Mouse (Mus musculus) erythroid progenitor cell, adult 5-6 weeks (primary cell): ENCODE measurements around the gene Unc5b. TPM values are rescaled to one million over a fixed set of nuclear protein-coding genes. Genes with fewer than 3 reads are reported as not detected.

Experiments used
- ATAC-seq: replicated peaks from 2 replicates; pipeline ENCODE4 v1.8.0; 2016; ENCODE audit warnings: moderate number of reproducible peaks, mild to moderate bottlenecking, moderate TSS enrichment, inconsistent platforms; ENCODE audit not compliant: poor library complexity, low FRiP score, severe bottlenecking
- total RNA-seq, 2 experiments: library from RNA; stranded (forward) in 1 of 2; stranded (reverse) in 1 of 2; fragments of 150-400 nt in 1 of 2; fragments of 186-747, 209-891 nt in 1 of 2; gene quantifications; 2 replicates each; pipeline versions ENCODE4 v1.2.3 to v1.2.4; 2015 to 2017; ENCODE audit warnings: low replicate concordance in 2 of 2

The Unc5b gene
- total RNA-seq, 2 experiments from 2014 or later, result not detected

DNA sequence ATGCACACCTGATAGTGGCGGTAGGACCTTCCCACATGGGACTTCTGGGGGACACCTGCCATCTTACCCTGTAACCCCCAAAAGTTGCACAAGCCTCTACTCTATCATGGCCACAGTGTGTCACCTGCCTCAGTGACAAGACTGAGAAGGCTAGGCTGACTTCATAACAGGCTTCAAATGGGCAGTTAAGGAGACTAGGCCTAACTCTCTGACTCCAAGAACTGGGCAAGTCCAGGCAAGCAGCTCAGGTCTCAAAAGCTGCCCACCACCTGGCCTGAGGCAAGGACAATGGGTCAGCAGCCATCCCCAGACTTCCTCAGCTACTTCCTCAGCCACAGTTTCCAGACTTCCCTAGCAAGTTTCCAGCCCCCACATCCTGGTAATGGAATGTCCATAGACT, 95.6 kb downstream of the Unc5b start:
- no peak for ATAC-seq

DNA sequence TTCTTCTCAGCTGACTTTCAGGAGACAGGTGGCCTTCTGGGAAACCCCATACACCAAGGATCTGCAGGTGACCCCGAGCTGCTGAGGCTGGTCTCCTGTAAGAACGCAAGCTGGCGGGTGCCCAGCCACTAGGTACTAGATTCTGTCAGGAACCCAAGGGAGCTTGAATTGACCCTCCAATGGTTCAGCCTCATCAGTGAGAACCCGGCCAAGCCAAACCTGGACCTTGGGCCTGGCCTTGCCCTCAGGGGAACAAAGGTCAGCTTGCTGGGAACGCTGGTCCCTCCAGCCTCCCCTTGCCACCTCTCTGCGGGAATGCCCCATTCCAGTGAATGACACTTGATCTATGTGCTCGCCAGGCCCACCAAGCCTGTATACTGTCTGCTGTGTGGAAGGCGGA, 97.9 kb downstream of the Unc5b start:
- ATAC-seq, result no peak

DNA sequence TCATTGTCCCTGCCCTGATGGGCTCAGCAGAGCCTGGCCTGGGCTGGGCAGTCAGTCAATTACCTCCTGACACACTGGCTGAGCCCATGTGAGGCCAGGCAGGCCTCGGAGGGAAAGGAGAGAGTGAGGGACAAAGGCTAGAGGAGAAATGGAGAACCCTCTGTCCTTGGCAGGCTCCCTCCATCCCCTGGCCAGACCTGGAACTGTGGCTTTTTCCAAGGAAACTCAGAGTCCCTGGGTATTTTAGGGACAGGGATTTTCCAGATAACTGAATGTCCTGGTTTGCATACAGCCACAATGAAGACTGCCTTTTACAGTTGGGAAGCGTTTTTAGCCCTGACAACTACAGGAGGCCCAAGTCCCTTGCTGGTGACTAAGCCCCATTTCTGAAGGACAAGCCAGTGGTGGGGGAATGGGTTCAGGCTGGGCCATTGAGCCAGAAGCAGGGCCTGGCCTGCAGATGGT, 99.0 kb downstream of the Unc5b start:
- ATAC-seq, result no peak

DNA sequence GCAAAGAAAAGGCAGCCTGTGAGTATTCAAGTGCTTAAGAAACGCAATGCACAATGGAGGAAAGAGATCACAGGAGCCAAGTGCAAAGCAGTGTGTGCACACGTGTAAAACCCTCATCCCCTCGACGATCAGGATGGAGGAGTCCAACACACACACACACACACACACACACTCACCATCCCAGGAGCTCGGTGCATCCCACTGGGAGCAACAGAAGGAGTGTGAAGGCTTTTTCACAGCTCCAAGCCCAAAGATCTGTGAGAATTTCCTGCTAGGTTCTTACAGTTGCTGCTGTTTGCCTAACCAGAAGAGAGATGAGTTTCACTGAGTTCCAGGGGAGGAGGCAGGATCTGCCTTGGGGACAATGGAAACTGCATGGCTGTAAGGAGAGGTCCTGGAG, 99.6 kb downstream of the Unc5b start:
- no peak for ATAC-seq

DNA sequence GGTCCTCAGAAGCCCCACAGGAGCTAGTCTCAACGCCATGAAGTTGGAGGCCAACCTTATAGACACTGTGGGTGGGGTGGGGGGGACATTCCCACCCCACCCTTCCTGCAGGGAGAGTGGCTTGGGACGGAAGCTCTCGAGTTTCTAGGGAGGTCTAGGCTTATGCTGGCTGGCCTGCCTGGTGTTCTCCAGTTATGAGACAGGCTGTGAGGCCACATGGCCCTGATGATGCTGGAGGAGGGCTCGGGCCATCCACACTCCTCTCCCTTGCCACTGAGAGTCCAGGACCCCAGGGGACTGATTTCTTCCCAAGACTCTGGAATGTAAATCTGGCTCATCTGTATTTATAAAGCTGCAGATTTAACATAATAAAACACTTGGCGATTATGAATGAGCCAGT, 104.1 kb downstream of the Unc5b start:
- no peak for ATAC-seq

DNA sequence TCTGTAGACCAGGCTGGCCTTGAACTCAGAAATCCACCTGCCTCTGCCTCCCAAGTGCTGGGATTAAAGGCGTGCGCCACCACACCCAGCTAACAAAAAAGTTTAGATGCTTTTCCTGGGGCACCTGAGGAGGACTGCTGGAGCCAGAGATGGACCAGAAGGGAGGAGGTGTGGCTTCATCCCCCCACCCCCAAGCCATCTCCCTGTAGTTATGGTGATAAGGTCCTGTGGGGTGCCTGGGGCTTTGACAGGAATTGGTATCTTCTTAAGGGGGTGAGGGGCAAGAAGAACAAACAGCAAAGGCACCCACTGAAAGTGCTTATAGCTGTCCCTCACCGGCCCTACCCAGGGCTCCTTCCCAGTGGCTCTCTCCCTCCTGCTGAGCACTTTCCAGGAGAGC, 104.5 kb downstream of the Unc5b start:
- ATAC-seq, result no peak

DNA sequence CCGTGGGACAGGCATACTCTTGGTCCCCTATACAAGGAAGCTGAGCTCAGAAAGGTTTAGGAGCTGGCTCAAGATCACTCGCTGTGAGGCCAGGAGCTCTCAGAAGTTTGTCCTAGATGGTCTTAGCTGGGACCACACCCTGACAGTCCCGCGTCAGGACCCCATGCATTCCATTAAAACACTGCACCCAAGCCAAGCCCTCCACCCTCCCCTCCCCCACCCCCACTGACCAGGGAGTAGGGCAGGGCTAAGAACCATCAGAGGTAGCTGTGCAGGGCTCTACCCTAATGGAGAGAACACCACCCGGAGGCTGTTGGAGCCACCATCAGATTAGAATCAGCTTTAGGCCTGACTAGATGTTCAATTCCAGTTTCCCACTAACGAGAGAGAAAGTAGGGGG, 106.9 kb downstream of the Unc5b start:
- no peak for ATAC-seq

DNA sequence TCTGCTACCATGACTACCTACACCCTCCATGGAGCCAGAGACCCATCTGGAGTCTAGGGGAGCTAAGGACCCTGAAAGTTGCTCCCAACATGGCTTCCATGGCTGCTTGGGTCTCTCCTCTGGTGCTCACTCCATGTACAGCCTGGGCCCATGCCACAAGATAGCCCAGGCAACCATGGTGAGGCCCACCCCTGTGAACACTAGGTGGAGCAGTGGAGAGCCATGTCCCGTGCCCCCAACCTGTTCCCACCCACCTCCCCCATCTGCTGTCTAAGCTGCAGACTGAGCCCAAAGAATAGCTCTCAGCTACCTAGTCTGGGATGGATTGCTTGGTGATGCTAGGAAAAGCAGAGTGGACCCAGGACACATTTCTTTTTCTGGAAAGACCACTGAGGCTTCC, 108.0 kb downstream of the Unc5b start:
- ATAC-seq, result no peak

DNA sequence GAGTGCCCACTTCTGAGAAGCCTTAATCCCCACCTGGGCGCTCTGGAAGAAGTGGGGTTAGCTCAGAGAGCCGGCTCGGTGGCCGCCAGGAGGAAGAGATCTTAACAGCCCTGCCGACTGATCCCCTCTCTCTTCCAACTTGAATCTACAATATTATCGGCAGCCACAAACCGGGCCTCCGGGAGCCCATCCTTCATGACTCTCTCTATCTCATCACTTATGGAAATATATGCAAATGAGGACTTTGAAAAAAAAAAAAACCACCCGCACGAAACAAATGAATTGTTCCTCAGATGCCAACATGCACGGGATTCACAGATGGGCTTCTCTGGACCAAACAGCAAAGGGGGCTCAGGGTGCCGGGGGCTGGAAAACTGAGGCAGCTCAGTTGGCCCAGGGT, 109.7 kb downstream of the Unc5b start:
- no peak for ATAC-seq

DNA sequence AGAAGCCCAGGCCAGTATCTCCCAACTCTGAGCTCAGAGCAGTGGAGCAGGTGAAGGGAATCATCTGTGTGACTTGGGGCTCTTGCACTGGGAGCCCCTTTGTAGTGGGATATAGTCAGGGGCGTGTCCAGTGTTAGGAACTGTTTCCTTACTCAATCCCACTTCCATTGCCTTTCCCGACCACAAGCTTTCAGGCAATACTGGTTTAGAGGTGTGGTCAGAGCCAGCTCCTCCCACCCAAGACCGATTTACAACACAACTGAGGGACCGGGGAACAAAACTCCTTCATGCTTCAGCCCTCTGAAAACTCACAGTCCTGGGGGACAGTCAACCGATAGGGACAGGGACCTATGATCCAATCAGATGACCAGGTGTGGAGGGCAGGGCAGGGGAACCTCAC, 110.9 kb downstream of the Unc5b start:
- ATAC-seq, result no peak

DNA sequence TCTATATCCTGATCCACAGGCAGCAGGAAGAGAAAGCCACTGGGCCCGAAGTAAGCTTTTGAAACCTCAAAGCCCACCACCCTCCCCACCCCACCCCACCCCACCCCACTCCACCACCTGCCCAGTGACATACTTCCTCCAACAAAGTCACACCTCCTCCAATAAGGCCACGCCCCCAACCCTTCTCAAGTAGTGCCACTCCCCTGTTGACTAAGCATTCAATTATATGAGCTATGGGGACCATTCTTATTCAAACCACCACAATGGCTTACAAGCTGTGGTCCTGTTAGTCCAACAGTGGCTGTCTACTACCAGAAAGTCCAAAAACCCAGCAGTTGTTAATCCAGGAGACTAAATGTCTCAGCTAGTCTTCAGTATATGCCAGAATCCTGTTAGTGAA, 112.9 kb downstream of the Unc5b start:
- ATAC-seq, result no peak

DNA sequence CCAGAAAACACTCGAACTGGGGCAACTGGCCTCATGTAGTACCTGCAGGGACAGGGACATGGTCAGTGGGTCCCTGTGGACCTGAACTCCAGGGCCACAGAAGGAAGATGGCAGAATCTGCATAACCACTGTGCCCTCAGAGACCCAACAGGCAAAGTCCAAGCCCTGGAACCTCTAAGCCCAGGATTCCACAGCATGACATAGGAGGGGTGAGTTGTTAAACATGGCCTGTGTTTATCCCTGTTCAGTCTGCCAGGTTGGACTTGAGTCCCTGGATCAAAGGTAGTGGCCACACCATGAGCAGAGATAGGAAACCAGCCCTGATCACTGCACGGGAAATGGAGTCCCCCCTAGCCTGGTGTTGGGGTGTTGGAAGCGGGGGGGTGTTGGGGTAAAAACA, 114.9 kb downstream of the Unc5b start:
- ATAC-seq, result no peak

Other genes starting within 250 kb of the Unc5b start
- not detected in 2 replicates for gene Cdh23, start 135.1 kb downstream of the Unc5b start, total RNA-seq (2015; ENCODE audit: low replicate concordance)
- gene Cdh23, start 135.1 kb downstream of the Unc5b start, total RNA-seq (2017; ENCODE audit: low replicate concordance), result 0.26 TPM in 1 of 2 replicates, not detected in the other
- 9.6 and 17.7 TPM in 2 replicates for gene Slc29a3, start 78.8 kb downstream of the Unc5b start, total RNA-seq (2015; ENCODE audit: low replicate concordance)
- gene Slc29a3, start 78.8 kb downstream of the Unc5b start, total RNA-seq (2017; ENCODE audit: low replicate concordance), result 2.6 and 2.7 TPM in 2 replicates